Mouse (Mus musculus) stomach, postnatal 0 days (tissue): Measurements from ENCODE around the gene Cox18. TPM values are rescaled to one million over a fixed set of nuclear protein-coding genes. Genes with fewer than 3 reads are reported as not detected.
"Not testable (repeated sequence)": the region's sequence is repeated elsewhere in the genome, so short reads cannot be mapped to it uniquely, and the experiment has no call there.

Source experiments
- ATAC-seq: fragments of 200-750 bp; cut with Nextera tagmentation; 2 replicates; pipeline ENCODE4 v1.8.0; 2017; ENCODE audit not compliant: low FRiP score, low TSS enrichment
- DNase-seq: peaks from one replicate; pipeline ENCODE4 v3.0.0-alpha.2; 2016; ENCODE audit warnings: low spot score
- H3K27ac ChIP-seq: fragments of 300-500 bp; sonication (generic); replicated peaks from 2 replicates; pipeline ENCODE4 v1.5.1; 2014; ENCODE audit warnings: mild to moderate bottlenecking, control low read depth
- H3K27me3 ChIP-seq: fragments of 300-500 bp; sonication (generic); 2 replicates; pipeline ENCODE4 v1.6.1; 2014; ENCODE audit warnings: low read length; ENCODE audit not compliant: control insufficient read depth, insufficient read depth
- H3K36me3 ChIP-seq: fragments of 300-500 bp; sonication (generic); 2 replicates; pipeline ENCODE4 v1.6.1; 2014; ENCODE audit warnings: low read length, mixed read lengths; ENCODE audit not compliant: control insufficient read depth, insufficient read depth
- H3K4me1 ChIP-seq: fragments of 300-500 bp; sonication (generic); replicated peaks from 2 replicates; pipeline ENCODE4 v1.6.1; 2014; ENCODE audit warnings: antibody characterized with exemption; ENCODE audit not compliant: control insufficient read depth, insufficient read depth
- H3K4me2 ChIP-seq: fragments of 300-500 bp; sonication (generic); replicated peaks from 2 replicates; pipeline ENCODE4 v1.6.1; 2014; ENCODE audit warnings: low read depth, mild to moderate bottlenecking, control low read depth, moderate library complexity
- H3K4me3 ChIP-seq: fragments of 300-500 bp; sonication (generic); 2 replicates; pipeline ENCODE4 v1.5.1; 2014; ENCODE audit warnings: low read depth, low read length, control low read depth
- H3K9ac ChIP-seq: fragments of 300-500 bp; sonication (generic); 2 replicates; pipeline ENCODE4 v1.6.1; 2014; ENCODE audit warnings: mild to moderate bottlenecking, low read length, control low read depth, mixed read lengths
- H3K9me3 ChIP-seq: fragments of 300-500 bp; sonication (generic); 2 replicates; pipeline ENCODE4 v1.6.1; 2016; ENCODE audit warnings: low read length; ENCODE audit not compliant: control insufficient read depth
- CTCF ChIP-seq: IDR thresholded peaks from 2 replicates; pipeline ENCODE4 v1.5.1; 2016; ENCODE audit warnings: antibody characterized with exemption, low read depth, mild to moderate bottlenecking, moderate library complexity
- EP300 ChIP-seq: optimal IDR thresholded peaks from 2 replicates; pipeline ENCODE3; 2016; ENCODE audit warnings: antibody characterized with exemption
- WGBS: fragments of 180-500 bp; shearing (Covaris S2); extraction: QIAGEN DNeasy Blood & Tissue Kit; methylation state at CpG from one replicate; pipeline ENCODE4 v1.1.7; 2014; 5-methylcytosine and 5-hydroxymethylcytosine counted together
- polyA plus RNA-seq: library from polyadenylated mRNA; unstranded; fragments of >200 nt; fragmentation: Nextera tagmentation; extraction: Ambion mirVana; gene quantifications from 2 replicates; pipeline ENCODE4 v1.2.1, GENCODE M21; 2015

Gene Cox18
- 20.9 and 24.0 TPM in 2 replicates for polyA plus RNA-seq

GRCm38 (mm10) chr5:90223534-90224381 is at the start of gene Cox18:
Cox18 (minus strand) TSS chr5:90224001.
- peak within 1 kb of the TSS; percentile 88 for H3K9ac ChIP-seq
- H3K27ac ChIP-seq = peak within 1 kb of the TSS; percentile 92
- ATAC-seq (peak; percentile 99), DNase-seq (peak; percentile 99)
- H3K4me1 ChIP-seq = 0 out of 2 replicates have a peak, but pooled peaks cover 2% of the 10 kb centered on the region
- no peaks in the 10 kb centered on the region for H3K9me3 ChIP-seq
- TF ChIP-seq EP300 = no peak
- peak; percentile 40; the same call in 1 of the 2 replicates for TF ChIP-seq CTCF
- H3K36me3 ChIP-seq = peaks cover 5% of the 10 kb centered on the region; the same call in 1 of the 2 replicates
- H3K4me3 ChIP-seq = peak within 1 kb of the TSS; percentile 76
- H3K4me2 ChIP-seq = peak within 1 kb of the TSS; percentile 82
- H3K27me3 ChIP-seq = no peaks in the 10 kb centered on the region
- under 1% methylated on average over 62 of the region's 62 CpGs for WGBS

- H3K36me3 ChIP-seq, H3K27me3 ChIP-seq, DNase-seq, H3K4me3 ChIP-seq, H3K4me1 ChIP-seq, H3K4me2 ChIP-seq, H3K9me3 ChIP-seq, ATAC-seq, H3K27ac ChIP-seq, H3K9ac ChIP-seq: not testable (repeated sequence)
- 0 out of 2 replicates have a peak, but pooled peaks have one; percentile 7 for TF ChIP-seq CTCF
- WGBS = 78% methylated on average over 2 of the region's 2 CpGs
These were observed 38.4 kb upstream of the Cox18 start for GRCm38 (mm10) chr5:90262230-90262629.

DNA sequence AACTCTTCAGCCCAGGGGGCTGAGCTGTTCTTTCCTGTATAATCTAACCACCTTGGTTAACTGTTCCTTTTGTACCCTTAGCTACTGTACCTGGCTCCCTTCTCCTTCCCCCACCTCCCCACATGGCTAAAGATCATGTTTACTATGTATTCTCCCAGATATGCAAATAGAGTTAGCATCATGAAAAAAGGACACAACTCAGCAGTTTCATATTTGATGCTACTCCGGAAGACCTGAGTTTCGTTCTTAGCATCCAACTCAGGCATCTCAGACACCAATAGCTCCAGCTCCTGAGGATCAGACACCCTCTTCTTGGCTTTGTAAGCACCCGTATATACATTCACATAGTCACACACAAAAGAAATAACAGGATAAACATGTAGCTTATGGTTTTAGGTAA is 33.2 kb upstream of the Cox18 start:
- WGBS = 90% methylated on average over 3 of the region's 3 CpGs
- peaks cover 21% of the 10 kb centered on the region for H3K36me3 ChIP-seq
- H3K27ac ChIP-seq = no peak overlapping the region
- DNase-seq (no peak), ATAC-seq (no peak)
- TF ChIP-seq EP300 = no peak
- no peak for TF ChIP-seq CTCF
- H3K9ac ChIP-seq = no peak overlapping the region
- no peak overlapping the region for H3K4me2 ChIP-seq
- H3K4me3 ChIP-seq = no peak overlapping the region
- H3K4me1 ChIP-seq = no peaks in the 10 kb centered on the region
- H3K27me3 ChIP-seq = no peaks in the 10 kb centered on the region
- H3K9me3 ChIP-seq = no peaks in the 10 kb centered on the region

DNA sequence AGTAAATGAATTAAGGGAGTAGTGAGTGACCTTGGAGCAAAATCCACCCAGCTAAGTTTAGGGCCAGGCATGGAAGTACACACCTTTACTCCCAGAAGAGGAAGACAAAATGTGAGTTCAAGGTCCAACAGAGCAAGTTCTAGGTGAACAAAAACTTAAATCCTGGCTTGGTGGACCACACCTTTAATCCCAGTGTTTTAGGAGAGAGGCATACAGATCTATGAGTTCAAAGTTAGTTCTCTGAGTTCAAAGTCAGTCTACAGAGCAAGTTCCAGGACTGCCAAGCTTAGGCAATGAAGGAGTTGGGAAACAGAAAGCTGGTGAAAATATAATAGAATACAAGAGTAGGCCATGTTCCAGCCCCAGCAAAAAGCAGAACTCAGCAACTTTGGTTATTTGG is 23.7 kb upstream of the Cox18 start:
- no peak for DNase-seq
- Histone ChIP-seq H3K27me3 (no peaks in the 10 kb centered on the region), H3K9me3 (no peaks in the 10 kb centered on the region), H3K27ac (no peak overlapping the region), H3K4me1 (no peaks in the 10 kb centered on the region), H3K4me2 (no peak overlapping the region), H3K36me3 (peaks cover 32% of the 10 kb centered on the region), H3K9ac (no peak overlapping the region), H3K4me3 (no peak overlapping the region)
- TF ChIP-seq CTCF (no peak), EP300 (no peak)
- ATAC-seq = no peak

DNA sequence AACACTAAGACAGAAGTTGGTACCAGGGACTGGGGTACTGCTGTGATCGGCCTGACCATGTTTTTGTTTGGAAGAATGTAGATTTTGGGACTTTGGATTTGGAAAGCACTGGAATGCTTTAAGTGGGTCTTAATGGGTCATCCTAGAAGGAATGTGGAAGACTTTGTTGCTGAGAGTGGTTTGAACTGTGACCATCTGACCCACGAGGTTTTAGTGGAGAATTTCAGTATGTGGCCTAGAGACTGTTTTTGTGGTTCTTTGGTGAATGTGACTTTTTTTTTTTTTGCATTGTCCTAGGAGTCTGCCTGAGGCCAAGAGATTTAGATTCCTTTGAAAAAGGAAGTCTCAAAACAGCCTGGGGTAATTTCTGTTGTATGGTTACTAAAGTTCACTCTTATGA is 23.2 kb upstream of the Cox18 start:
- ATAC-seq (no peak), DNase-seq (no peak)
- 79% methylated on average over 2 of the region's 2 CpGs for WGBS
- Histone ChIP-seq H3K27me3 (no peaks in the 10 kb centered on the region), H3K27ac (no peak overlapping the region), H3K9ac (no peak overlapping the region), H3K36me3 (peaks cover 30% of the 10 kb centered on the region), H3K9me3 (no peaks in the 10 kb centered on the region), H3K4me1 (no peaks in the 10 kb centered on the region), H3K4me3 (no peak overlapping the region), H3K4me2 (no peak overlapping the region)
- TF ChIP-seq EP300 (no peak), CTCF (no peak)

DNA sequence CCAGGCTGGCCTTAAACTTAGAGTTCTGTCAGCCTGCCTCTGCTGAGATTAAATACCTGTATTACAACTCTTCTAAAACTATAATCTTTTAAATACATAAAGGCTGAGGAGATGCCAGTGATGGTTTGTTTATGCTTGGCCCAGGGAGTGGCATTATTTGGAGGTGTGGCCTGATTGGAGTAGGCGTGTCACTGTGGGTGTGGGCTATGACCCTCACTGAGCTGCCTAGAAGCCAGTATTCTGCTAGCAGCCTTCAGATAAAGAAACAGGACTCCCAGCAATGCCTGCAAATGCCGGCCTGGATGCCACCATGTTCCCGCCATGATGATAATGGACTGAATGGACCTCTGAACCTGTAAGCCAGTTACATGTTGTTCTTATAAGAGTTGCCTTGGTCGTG is 22.8 kb upstream of the Cox18 start:
- no peak overlapping the region for H3K27ac ChIP-seq
- DNase-seq (peak; percentile 47), ATAC-seq (peak; percentile 66; the same call in 1 of the 2 replicates)
- no peaks in the 10 kb centered on the region for H3K4me1 ChIP-seq
- 77% methylated on average over 4 of the region's 4 CpGs for WGBS
- H3K27me3 ChIP-seq = no peaks in the 10 kb centered on the region
- H3K4me3 ChIP-seq = no peak overlapping the region
- TF ChIP-seq CTCF (no peak), EP300 (no peak)
- H3K9me3 ChIP-seq = no peaks in the 10 kb centered on the region
- H3K9ac ChIP-seq = no peak overlapping the region
- H3K4me2 ChIP-seq = no peak overlapping the region
- H3K36me3 ChIP-seq = peaks cover 30% of the 10 kb centered on the region
